Mouse (Mus musculus) frontal cortex, postnatal 25 days (tissue): ENCODE data around the gene Comt.

Experiments used
- DNase-seq, 2 experiments: peaks; one replicate each; pipeline ENCODE4 v3.0.0; 2022; ENCODE audit warnings: low spot score in 2 of 2

The Comt gene

GRCm38 (mm10) chr16:18433341-18433920 lies 6.8 kb upstream of the Comt start:
- DNase-seq: no peak

GRCm38 (mm10) chr16:18430641-18431212 lies 4.1 kb upstream of the Comt start:
- DNase-seq: no peak

- no peak for DNase-seq
These were observed 3.0 kb upstream of the Comt start for GRCm38 (mm10) chr16:18429641-18430040.

DNA sequence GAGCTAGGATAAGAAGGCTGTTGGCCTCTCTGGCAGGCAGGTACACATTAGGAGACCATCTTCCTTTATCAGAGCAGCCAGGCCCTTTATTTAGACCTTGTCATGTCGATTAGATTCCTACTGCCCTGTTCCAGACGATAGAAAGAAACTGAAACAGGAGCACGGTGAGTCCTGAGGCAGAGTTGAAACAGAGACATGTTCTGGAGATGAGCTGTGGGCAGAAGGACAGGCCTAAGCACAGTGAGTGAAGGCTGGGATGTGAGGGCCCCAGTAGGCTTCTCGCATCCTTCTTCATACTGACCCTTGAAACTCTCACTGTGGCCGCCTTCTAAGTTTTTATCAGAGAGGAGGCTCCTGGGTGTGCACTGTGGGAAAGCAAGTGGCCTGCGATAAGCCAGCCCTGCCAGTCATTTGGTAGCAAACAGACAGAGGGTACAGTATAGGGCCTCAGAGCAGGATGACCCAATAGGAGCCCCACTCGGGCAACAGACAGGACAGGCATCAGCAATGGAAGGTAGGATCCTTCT lies 1.9 kb upstream of the Comt start:
- DNase-seq: no peak

GRCm38 (mm10) chr16:18428011-18428515 lies 1.4 kb upstream of the Comt start:
- no peak for DNase-seq

DNA sequence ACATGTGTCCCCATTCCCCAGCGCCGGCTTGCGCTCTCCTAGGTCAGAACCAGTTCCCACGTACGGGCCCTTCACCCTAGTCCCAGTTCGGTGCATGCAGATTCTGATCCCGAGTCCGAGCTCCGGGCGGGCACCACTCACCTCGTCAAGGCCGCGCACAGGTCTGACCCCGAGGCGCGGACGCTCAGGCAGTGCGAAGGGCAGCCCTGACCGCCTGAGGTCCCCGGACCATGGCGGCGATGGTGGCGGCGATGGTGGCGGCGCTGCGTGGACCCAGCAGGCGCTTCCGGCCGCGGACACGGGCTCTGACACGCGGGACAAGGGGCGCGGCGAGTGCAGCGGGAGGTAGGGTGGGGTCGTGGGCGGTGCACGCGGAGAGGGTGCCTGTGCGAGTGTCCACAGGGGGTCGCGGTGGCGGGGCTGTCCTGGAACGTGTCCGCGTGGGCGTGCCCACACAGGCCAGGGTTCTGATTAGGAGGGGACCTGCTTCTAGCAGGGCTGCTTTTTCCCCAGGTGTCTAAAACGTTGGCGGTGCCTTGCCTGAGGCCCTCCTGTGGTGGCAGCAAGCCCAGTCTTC lies 349 bp downstream of the Comt start, which contains the start of gene Txnrd2:
Txnrd2 (plus strand) TSS at position 170 of the 577 bp plus-strand sequence.
- DNase-seq: peak in 1 of 2 experiments; percentile 63

DNA sequence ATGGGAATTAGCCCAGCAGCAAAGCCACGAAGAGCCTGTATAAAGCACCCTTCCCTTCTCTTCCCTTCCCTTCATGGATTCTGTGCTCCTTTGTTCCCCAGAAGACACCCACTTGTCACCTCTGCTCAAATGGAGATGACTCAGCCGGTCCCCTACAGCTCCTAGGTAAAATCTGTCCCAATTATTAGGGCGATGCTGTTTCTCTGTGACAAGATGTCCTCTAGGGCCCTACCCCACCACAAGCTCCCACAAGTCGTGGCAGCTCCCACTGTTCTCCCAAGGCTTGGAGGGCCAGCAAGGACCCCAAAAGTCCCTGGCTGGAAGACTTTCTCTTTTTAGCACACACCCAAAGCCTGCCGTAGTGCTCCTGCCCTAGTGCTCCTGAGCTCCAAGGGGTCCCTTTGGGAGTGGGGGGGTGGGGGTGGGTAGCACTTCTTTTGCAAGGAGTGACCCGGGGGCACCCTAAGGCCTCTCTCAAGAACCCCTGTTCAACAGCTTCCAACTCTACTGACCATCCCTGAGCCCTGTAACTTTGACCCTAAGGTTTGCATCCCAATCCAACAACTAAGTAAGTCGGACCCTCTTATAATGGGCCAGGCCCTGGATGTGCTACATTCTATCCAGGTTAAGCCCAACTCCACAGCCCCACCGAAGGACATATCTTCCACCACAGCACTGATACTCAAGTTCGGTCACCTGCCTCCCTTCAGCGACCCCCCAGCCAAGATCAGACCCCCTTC lies 1.0 kb downstream of the Comt start:
- no peak for DNase-seq

DNA sequence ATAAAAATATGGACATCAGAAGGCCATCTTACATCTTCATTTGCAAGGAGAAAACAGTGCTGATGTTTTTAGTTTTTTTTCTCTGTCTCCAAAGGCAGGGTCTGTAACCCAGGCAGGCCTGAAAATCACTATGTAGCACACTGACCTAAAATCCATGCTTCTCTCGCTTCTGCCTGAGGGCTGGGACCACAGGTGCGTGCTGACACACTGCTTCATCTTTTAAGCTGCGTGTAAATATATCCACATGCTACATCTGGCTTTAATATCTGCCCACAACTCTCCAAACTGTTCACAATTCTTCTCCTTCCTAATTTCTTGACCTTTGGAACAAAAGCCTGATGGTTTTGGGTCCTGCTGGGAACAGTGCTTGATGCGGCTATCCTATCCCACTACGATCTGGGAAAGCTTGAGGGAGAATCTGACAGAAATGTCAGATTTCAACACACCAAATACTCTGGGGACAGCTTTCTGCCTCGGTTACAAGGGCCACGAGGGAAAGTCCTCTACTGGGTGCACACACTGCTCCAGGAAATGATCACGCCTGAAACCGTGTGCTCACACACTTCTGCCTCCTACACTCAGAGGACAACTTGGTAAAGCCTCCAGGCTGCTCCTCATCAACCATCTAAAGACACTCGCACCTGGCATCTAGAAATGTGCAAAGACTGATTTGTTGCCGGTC lies 2.1 kb downstream of the Comt start:
- no peak for DNase-seq

GRCm38 (mm10) chr16:18423915-18424265 lies 2.8 kb downstream of the Comt start:
- DNase-seq: no peak

- DNase-seq: no peak
These were observed 3.3 kb downstream of the Comt start for GRCm38 (mm10) chr16:18423203-18423914.

GRCm38 (mm10) chr16:18420571-18420970 lies 6.1 kb downstream of the Comt start:
- DNase-seq: no peak

DNA sequence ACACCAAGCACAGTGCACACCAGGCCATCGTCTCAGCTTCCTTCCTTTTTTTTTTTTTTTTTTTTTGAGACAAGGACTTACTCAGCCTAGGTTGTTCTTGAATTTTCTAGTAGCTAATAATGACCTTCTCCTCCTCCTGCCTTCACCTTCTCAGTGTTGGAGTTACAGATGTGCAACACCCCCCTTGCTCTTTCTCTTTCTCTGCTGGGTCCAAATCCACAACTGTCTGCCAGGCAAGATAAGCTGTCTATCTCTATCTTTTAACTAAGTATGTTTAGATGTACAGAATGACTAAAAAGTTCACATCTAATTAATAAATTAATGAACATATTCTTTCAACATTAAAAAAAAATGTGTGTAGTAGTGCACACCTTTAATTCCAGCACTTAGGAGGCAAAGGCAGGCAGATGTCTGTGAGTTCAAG lies 7.0 kb downstream of the Comt start:
- no peak for DNase-seq

- no peak for DNase-seq
These were observed 7.7 kb downstream of the Comt start for GRCm38 (mm10) chr16:18418756-18419602.

GRCm38 (mm10) chr16:18417491-18417890 lies 9.2 kb downstream of the Comt start:
- no peak for DNase-seq

GRCm38 (mm10) chr16:18416837-18417236 lies 9.8 kb downstream of the Comt start:
- DNase-seq: no peak

DNA sequence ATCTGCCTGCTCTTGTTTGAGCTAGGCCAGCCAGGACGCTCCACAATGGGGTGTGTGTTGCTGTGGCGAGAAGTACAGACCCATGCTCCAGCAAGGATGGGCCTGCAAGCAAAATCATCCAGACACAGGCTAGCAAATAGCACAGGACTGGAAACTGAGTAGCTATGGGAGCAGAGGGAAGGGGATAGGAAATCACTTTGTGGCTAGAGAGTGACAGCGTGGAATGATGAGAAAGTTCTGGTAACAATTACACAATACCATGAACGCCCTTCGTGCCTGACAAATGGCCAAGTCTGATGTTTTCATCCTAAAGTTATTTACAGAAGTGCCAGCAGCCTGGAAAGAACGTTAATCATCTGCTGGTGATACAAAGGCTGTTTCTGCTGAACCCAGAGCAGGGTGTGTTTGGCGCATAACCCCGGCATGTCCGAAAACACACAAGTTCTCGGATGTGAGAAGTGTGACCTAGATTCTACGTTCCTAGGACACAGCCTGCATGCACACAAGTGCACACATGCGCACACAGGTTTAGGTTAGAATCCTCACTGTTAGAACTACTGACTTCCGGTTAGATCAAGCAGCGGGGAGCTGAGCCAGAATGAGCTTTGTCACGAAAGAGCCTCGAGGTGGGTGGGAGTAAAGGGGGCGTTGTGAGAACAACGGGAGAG lies 10.4 kb downstream of the Comt start:
- no peak for DNase-seq

GRCm38 (mm10) chr16:18413032-18413816 lies 13.4 kb downstream of the Comt start:
- no peak for DNase-seq

GRCm38 (mm10) chr16:18411802-18412476 lies 14.7 kb downstream of the Comt start:
- no peak for DNase-seq
